In genomic region chr14:51913960-51914762, GRCm38 (mm10) we compare ENCODE assay signal across 8 mouse cellular contexts. TPM values are rescaled to one million over a fixed set of nuclear protein-coding genes. Genes with fewer than 3 reads are reported as not detected.
A peak's percentile ranks its signal among the peaks of the same experiment; 100 is the strongest.
DNase-seq lines count a peak whose midpoint lies in the region; ATAC-seq and TF ChIP-seq lines count a peak whose summit lies in the region.

TSS of gene Ndrg2 (minus strand) at chr14:51914158.

- WGBS in forebrain, embryonic 14.5 days, result 1% methylated on average over 21 of the region's 23 CpGs
- 6% methylated on average over 21 of the region's 23 CpGs for WGBS in heart, embryonic 16.5 days
- 6% methylated on average over 22 of the region's 23 CpGs for WGBS in liver, embryonic 11.5 days

- H3K36me3 ChIP-seq in E14TG2a.4 (ENCODE audit: insufficient read depth, low read length), result peaks cover 20% of the 10 kb centered on the region
- 0 out of 2 replicates have a peak, but pooled peaks cover 5% of the 10 kb centered on the region for H3K36me3 ChIP-seq in forebrain, embryonic 14.5 days (ENCODE audit: control insufficient read depth, insufficient read depth, low read length)
- peaks cover 16% of the 10 kb centered on the region for H3K36me3 ChIP-seq in heart, embryonic 16.5 days (ENCODE audit: control insufficient read depth, insufficient read depth)
- H3K36me3 ChIP-seq in liver, embryonic 11.5 days (ENCODE audit: control insufficient read depth, insufficient read depth, low read length), result no peaks in the 10 kb centered on the region

- peak; percentile 96 for DNase-seq in brain, embryonic 14.5 days (ENCODE audit: low read depth)
- DNase-seq in forebrain, embryonic 14.5 days (ENCODE audit: low spot score), result peak; percentile 91
- DNase-seq in kidney, postnatal 14 days, result peak; percentile 88
- DNase-seq in liver, embryonic 11.5 days (ENCODE audit: low spot score), result peak; percentile 49
- DNase-seq in testis, postnatal 10 days (ENCODE audit: low spot score), result peak; percentile 89

- peaks cover 47% of the 10 kb centered on the region for H3K4me1 ChIP-seq in E14TG2a.4 (replicated peaks; ENCODE audit: low read depth, low read length)
- H3K4me1 ChIP-seq in forebrain, embryonic 14.5 days (ENCODE audit: control insufficient read depth, insufficient read depth, low read length), result no peaks in the 10 kb centered on the region; the same call in 1 of the 2 replicates
- H3K4me1 ChIP-seq in heart, embryonic 16.5 days (ENCODE audit: control insufficient read depth, insufficient read depth, low read length), result peaks cover 20% of the 10 kb centered on the region
- peaks cover 8% of the 10 kb centered on the region for H3K4me1 ChIP-seq in liver, embryonic 11.5 days (replicated peaks; ENCODE audit: control insufficient read depth, insufficient read depth, low read length)

- peak; percentile 79 for ATAC-seq in forebrain, embryonic 14.5 days
- peak; percentile 73 for ATAC-seq in heart, embryonic 16.5 days (replicated peaks; ENCODE audit: extremely low read depth, insufficient read depth, low FRiP score)
- ATAC-seq in liver, embryonic 11.5 days (replicated peaks; ENCODE audit: low FRiP score), result peak; percentile 39; the same call in 1 of the 2 replicates
- ATAC-seq in monocyte, adult 5-6 weeks (replicated peaks; ENCODE audit: insufficient number of reproducible peaks, low FRiP score, low TSS enrichment, poor library complexity, severe bottlenecking), result 0 out of 2 replicates have a peak, but pooled peaks have one; percentile 18

- peak within 1 kb of the TSS; percentile 98 for H3K4me2 ChIP-seq in forebrain, embryonic 14.5 days (ENCODE audit: low read length)
- peak within 1 kb of the TSS; percentile 98 for H3K4me2 ChIP-seq in heart, embryonic 16.5 days (ENCODE audit: low read depth, low read length)
- peak within 1 kb of the TSS; percentile 100 for H3K4me2 ChIP-seq in liver, embryonic 11.5 days

- H3K9ac ChIP-seq in forebrain, embryonic 14.5 days (ENCODE audit: low read length), result peak within 1 kb of the TSS; percentile 75
- H3K9ac ChIP-seq in heart, embryonic 16.5 days (ENCODE audit: low read length), result peak within 1 kb of the TSS; percentile 93
- peak within 1 kb of the TSS; percentile 58 for H3K9ac ChIP-seq in liver, embryonic 11.5 days (ENCODE audit: low read depth, low read length)

- TF ChIP-seq CTCF in E14TG2a.4 (conservative IDR thresholded peaks at IDR 0.05; ENCODE audit: low read length), result no peak
- TF ChIP-seq CTCF in brain, embryonic 14.5 days (IDR thresholded peaks at IDR 0.05; ENCODE audit: borderline replicate concordance, extremely low read depth, insufficient read depth, insufficient read length), result no peak

- no peak for TF ChIP-seq POLR2A in brain, embryonic 14.5 days (IDR thresholded peaks at IDR 0.05; ENCODE audit: borderline replicate concordance, extremely low read depth, insufficient read depth, insufficient read length, poor library complexity, severe bottlenecking)

- peaks cover 31% of the 10 kb centered on the region for H3K27me3 ChIP-seq in E14TG2a.4 (ENCODE audit: insufficient read depth, low read length)
- no peaks in the 10 kb centered on the region for H3K27me3 ChIP-seq in forebrain, embryonic 14.5 days (replicated peaks; ENCODE audit: control insufficient read depth, insufficient read depth, low read length)
- no peaks in the 10 kb centered on the region for H3K27me3 ChIP-seq in heart, embryonic 16.5 days (ENCODE audit: control insufficient read depth, insufficient read depth, low read length)
- peaks cover 13% of the 10 kb centered on the region; the same call in 1 of the 2 replicates for H3K27me3 ChIP-seq in liver, embryonic 11.5 days (replicated peaks; ENCODE audit: control insufficient read depth, insufficient read depth, low read length)

- H3K27ac ChIP-seq in forebrain, embryonic 14.5 days (ENCODE audit: low read depth, low read length), result peak within 1 kb of the TSS; percentile 87
- H3K27ac ChIP-seq in heart, embryonic 16.5 days (ENCODE audit: low read length), result peak within 1 kb of the TSS; percentile 98
- H3K27ac ChIP-seq in liver, embryonic 11.5 days (ENCODE audit: low read depth, low read length), result no peak within 1 kb of the TSS

- peak within 1 kb of the TSS; percentile 83 for H3K4me3 ChIP-seq in E14TG2a.4 (replicated peaks; ENCODE audit: low read length)
- peak within 1 kb of the TSS; percentile 55 for H3K4me3 ChIP-seq in forebrain, embryonic 14.5 days (ENCODE audit: low read depth, low read length)
- H3K4me3 ChIP-seq in heart, embryonic 16.5 days (ENCODE audit: low read length), result peak within 1 kb of the TSS; percentile 56
- peak within 1 kb of the TSS; percentile 68 for H3K4me3 ChIP-seq in liver, embryonic 11.5 days (ENCODE audit: low read depth, low read length)

- H3K9me3 ChIP-seq in E14TG2a.4 (ENCODE audit: low read length), result no peaks in the 10 kb centered on the region
- no peaks in the 10 kb centered on the region for H3K9me3 ChIP-seq in forebrain, embryonic 14.5 days (replicated peaks; ENCODE audit: control insufficient read depth, low read length)
- H3K9me3 ChIP-seq in heart, embryonic 16.5 days (replicated peaks; ENCODE audit: control insufficient read depth, low read length), result no peaks in the 10 kb centered on the region
- no peaks in the 10 kb centered on the region for H3K9me3 ChIP-seq in liver, embryonic 11.5 days (ENCODE audit: control insufficient read depth, low read length)

RNA-seq across cellular contexts. Expression of gene Ndrg2, which starts in this region (rescaled TPM):
- 80.5 and 115 TPM in 2 replicates for polyA plus RNA-seq in brain, embryonic 14.5 days (2012; rRNA removed)
- polyA plus RNA-seq in forebrain, embryonic 14.5 days (2014; fragmentation: Nextera tagmentation; extraction: Ambion mirVana), result 127 and 139 TPM in 2 replicates
- 421 and 437 TPM in 2 replicates for polyA plus RNA-seq in heart, embryonic 16.5 days (2015; fragmentation: Nextera tagmentation; extraction: Ambion mirVana)
- 19.2 and 21.5 TPM in 2 replicates for polyA plus RNA-seq in liver, embryonic 11.5 days (2014; fragmentation: Nextera tagmentation; extraction: Ambion mirVana)
- 0.43 to 9.4 TPM (median 1.3 TPM) in 3 replicates for total RNA-seq in monocyte, adult 5-6 weeks (2017)

Comparison
In these comparisons a context has a peak if more than half of its experiments do, and no peak if none do; other contexts are left out.
1. ATAC-seq: peak in every context shown above with its lines; median percentile 79 in forebrain, embryonic 14.5 days; 73 in heart, embryonic 16.5 days; 39 in liver, embryonic 11.5 days; 18 in monocyte, adult 5-6 weeks.